In genomic region chr10:11148884-11149741, GRCm38 (mm10) we compare ENCODE assay signal across 7 mouse cellular contexts. TPM values are rescaled to one million over a fixed set of nuclear protein-coding genes. Genes with fewer than 3 reads are reported as not detected.
DNase-seq lines count a peak whose midpoint lies in the region; ATAC-seq lines count a peak whose summit lies in the region.

Gene Shprh, plus strand, starts transcription at chr10:11149427.

- H3K9me3 ChIP-seq in embryonic facial prominence, embryonic 12.5 days = no peaks in the 10 kb centered on the region
- H3K9me3 ChIP-seq in limb, embryonic 11.5 days (ENCODE audit: control insufficient read depth, low read length) = no peaks in the 10 kb centered on the region
- no peaks in the 10 kb centered on the region for H3K9me3 ChIP-seq in midbrain, embryonic 14.5 days (ENCODE audit: control insufficient read depth, low read length)

- H3K36me3 ChIP-seq in embryonic facial prominence, embryonic 12.5 days = peaks cover 16% of the 10 kb centered on the region
- peaks cover 8% of the 10 kb centered on the region; the same call in 1 of the 2 replicates for H3K36me3 ChIP-seq in limb, embryonic 11.5 days (ENCODE audit: control insufficient read depth, insufficient read depth, low read length)
- peaks cover 19% of the 10 kb centered on the region for H3K36me3 ChIP-seq in midbrain, embryonic 14.5 days (ENCODE audit: control insufficient read depth, insufficient read depth, low read length)

- peaks cover 12% of the 10 kb centered on the region for H3K4me1 ChIP-seq in embryonic facial prominence, embryonic 12.5 days
- H3K4me1 ChIP-seq in limb, embryonic 11.5 days (ENCODE audit: control insufficient read depth, insufficient read depth, low read length) = no peaks in the 10 kb centered on the region
- H3K4me1 ChIP-seq in midbrain, embryonic 14.5 days (ENCODE audit: control insufficient read depth, insufficient read depth, low read length) = peaks cover 27% of the 10 kb centered on the region

- peak within 1 kb of the TSS; percentile 72 for H3K27ac ChIP-seq in embryonic facial prominence, embryonic 12.5 days
- no peak within 1 kb of the TSS for H3K27ac ChIP-seq in limb, embryonic 11.5 days (replicated peaks; ENCODE audit: low read depth, low read length)
- peak within 1 kb of the TSS; percentile 43 for H3K27ac ChIP-seq in midbrain, embryonic 14.5 days (replicated peaks; ENCODE audit: low read depth, low read length)

- DNase-seq in adrenal gland, postnatal 25 days = peak; percentile 96
- DNase-seq in heart, adult 11 months = peak; percentile 100
- DNase-seq in kidney, adult 18-20 months = peak; percentile 97
- peak; percentile 98 for DNase-seq in limb, embryonic 11.5 days (ENCODE audit: low spot score)
- peak; percentile 99 for DNase-seq in midbrain, embryonic 14.5 days
- peak; percentile 97 for DNase-seq in spleen, adult 18-20 months

- peak within 1 kb of the TSS; percentile 97 for H3K4me3 ChIP-seq in embryonic facial prominence, embryonic 12.5 days
- H3K4me3 ChIP-seq in limb, embryonic 11.5 days (ENCODE audit: low read depth, low read length) = peak within 1 kb of the TSS; percentile 90
- peak within 1 kb of the TSS; percentile 97 for H3K4me3 ChIP-seq in midbrain, embryonic 14.5 days (replicated peaks; ENCODE audit: low read depth, low read length)

- WGBS in embryonic facial prominence, embryonic 12.5 days = 3% methylated on average over 60 of the region's 60 CpGs
- 2% methylated on average over 58 of the region's 60 CpGs for WGBS in limb, embryonic 11.5 days
- 2% methylated on average over 60 of the region's 60 CpGs for WGBS in midbrain, embryonic 14.5 days

- H3K9ac ChIP-seq in embryonic facial prominence, embryonic 12.5 days = peak within 1 kb of the TSS; percentile 87
- peak within 1 kb of the TSS; percentile 89 for H3K9ac ChIP-seq in limb, embryonic 11.5 days (ENCODE audit: low read length)
- H3K9ac ChIP-seq in midbrain, embryonic 14.5 days (replicated peaks; ENCODE audit: low read length) = peak within 1 kb of the TSS; percentile 82

- H3K4me2 ChIP-seq in embryonic facial prominence, embryonic 12.5 days (replicated peaks) = peak within 1 kb of the TSS; percentile 63
- H3K4me2 ChIP-seq in limb, embryonic 11.5 days (ENCODE audit: low read depth, severe bottlenecking) = peak within 1 kb of the TSS; percentile 71
- H3K4me2 ChIP-seq in midbrain, embryonic 14.5 days (ENCODE audit: low read length) = peak within 1 kb of the TSS; percentile 72

- peak; percentile 100 for ATAC-seq in embryonic facial prominence, embryonic 12.5 days (ENCODE audit: insufficient number of reproducible peaks, insufficient read depth, low FRiP score, low TSS enrichment)
- ATAC-seq in limb, embryonic 11.5 days (ENCODE audit: insufficient number of reproducible peaks, low FRiP score, low TSS enrichment, low read depth) = peak; percentile 100
- peak; percentile 99 for ATAC-seq in midbrain, embryonic 14.5 days (ENCODE audit: low FRiP score, low TSS enrichment)

- no peaks in the 10 kb centered on the region for H3K27me3 ChIP-seq in embryonic facial prominence, embryonic 12.5 days
- no peaks in the 10 kb centered on the region for H3K27me3 ChIP-seq in limb, embryonic 11.5 days (ENCODE audit: control insufficient read depth, insufficient read depth, low read length)
- H3K27me3 ChIP-seq in midbrain, embryonic 14.5 days (ENCODE audit: control insufficient read depth, insufficient read depth, low read length) = no peaks in the 10 kb centered on the region

RNA-seq across cellular contexts. Expression of gene Shprh, which starts in this region (rescaled TPM):
- total RNA-seq in adrenal gland, postnatal 25 days (2021) = 26.5 and 28.9 TPM in 2 replicates
- polyA plus RNA-seq in embryonic facial prominence, embryonic 12.5 days (2016; fragmentation: Nextera tagmentation; extraction: Ambion mirVana) = 25.0 and 26.3 TPM in 2 replicates
- polyA plus RNA-seq in limb, embryonic 11.5 days (2014; fragmentation: Nextera tagmentation; extraction: Ambion mirVana) = 22.6 and 24.4 TPM in 2 replicates
- 25.8 and 33.4 TPM in 2 replicates for polyA plus RNA-seq in midbrain, embryonic 14.5 days (2014; fragmentation: Nextera tagmentation; extraction: Ambion mirVana)
